28 mouse cellular contexts compared by ENCODE assay signal in genomic region chr2:38259052-38259451, GRCm38 (mm10).
"Had no signal": no experiment of that assay in that cellular context is flagged by ENCODE, and none has a peak within 500 bp of the region (broad histone marks: within the 10 kb centered on the region; RNA-seq: fewer than 3 reads in every experiment).

No protein-coding gene starts in this region.

- H3K27ac ChIP-seq: embryonic facial prominence, embryonic 10.5 days; embryonic facial prominence, embryonic 12.5 days; embryonic facial prominence, embryonic 13.5 days; embryonic facial prominence, embryonic 15.5 days; forebrain, embryonic 10.5 days; forebrain, embryonic 12.5 days; forebrain, embryonic 13.5 days; forebrain, embryonic 15.5 days; gastrocnemius, adult 2 months; heart, adult 2 months had no signal

- ATAC-seq: forebrain, embryonic 13.5 days; forebrain, embryonic 14.5 days; forebrain, embryonic 15.5 days; forebrain, embryonic 16.5 days; forebrain, postnatal 0 days had no signal

- H3K4me3 ChIP-seq: embryonic facial prominence, embryonic 10.5 days; embryonic facial prominence, embryonic 12.5 days; embryonic facial prominence, embryonic 13.5 days; embryonic facial prominence, embryonic 15.5 days; erythroblast, embryonic 14.5 days; forebrain, embryonic 10.5 days; forebrain, embryonic 12.5 days; forebrain, embryonic 13.5 days; forebrain, embryonic 15.5 days; gastrocnemius, adult 2 months; heart, adult 2 months had no signal

- DNase-seq: cerebellum, adult 8-10 months; cerebellum, adult 9-10 months; cerebellum, adult 9-11 months; cerebellum, postnatal 10 days; cerebellum, postnatal 14 days; cerebellum, postnatal 25 days; cerebellum, postnatal 36 days; embryo, embryonic 11 days; forebrain, postnatal 0 days; gastrocnemius, adult 2 months; gastrocnemius, postnatal 10 days; gastrocnemius, postnatal 14 days; gastrocnemius, postnatal 25 days; gastrocnemius, postnatal 36 days; heart, adult 11 months; heart, adult 18-20 months; heart, adult 2 months had no signal

- H3K36me3 ChIP-seq: embryonic facial prominence, embryonic 10.5 days; embryonic facial prominence, embryonic 12.5 days; embryonic facial prominence, embryonic 13.5 days; embryonic facial prominence, embryonic 15.5 days; forebrain, embryonic 10.5 days; forebrain, embryonic 12.5 days; forebrain, embryonic 15.5 days had no signal

- H3K4me1 ChIP-seq: embryonic facial prominence, embryonic 10.5 days; embryonic facial prominence, embryonic 12.5 days; embryonic facial prominence, embryonic 13.5 days; embryonic facial prominence, embryonic 15.5 days; forebrain, embryonic 12.5 days; forebrain, embryonic 15.5 days had no signal

- H3K4me2 ChIP-seq: embryonic facial prominence, embryonic 12.5 days; embryonic facial prominence, embryonic 13.5 days; embryonic facial prominence, embryonic 15.5 days; forebrain, embryonic 12.5 days; forebrain, embryonic 13.5 days; forebrain, embryonic 15.5 days had no signal

- H3K9me3 ChIP-seq: embryonic facial prominence, embryonic 10.5 days; embryonic facial prominence, embryonic 12.5 days; embryonic facial prominence, embryonic 13.5 days; embryonic facial prominence, embryonic 15.5 days; forebrain, embryonic 10.5 days; forebrain, embryonic 12.5 days; forebrain, embryonic 13.5 days; forebrain, embryonic 15.5 days had no signal

- H3K27me3 ChIP-seq: embryonic facial prominence, embryonic 12.5 days; embryonic facial prominence, embryonic 13.5 days; embryonic facial prominence, embryonic 15.5 days; forebrain, embryonic 12.5 days; forebrain, embryonic 13.5 days; forebrain, embryonic 15.5 days had no signal

- H3K9ac ChIP-seq: embryonic facial prominence, embryonic 12.5 days; embryonic facial prominence, embryonic 13.5 days; embryonic facial prominence, embryonic 15.5 days; forebrain, embryonic 12.5 days; forebrain, embryonic 13.5 days; forebrain, embryonic 15.5 days; forebrain, postnatal 0 days had no signal
